Mouse (Mus musculus) left cerebral cortex, adult 18-20 months (tissue): Measurements from ENCODE around the gene Lin7c. TPM values are rescaled to one million over a fixed set of nuclear protein-coding genes. Genes with fewer than 3 reads are reported as not detected.
"Not testable (repeated sequence)": the region's sequence is repeated elsewhere in the genome, so short reads cannot be mapped to it uniquely, and the experiment has no call there.

ENCODE experiments used
- DNase-seq, 2 experiments: peaks; one replicate each; pipeline ENCODE4 v3.0.0; 2021 to 2022; ENCODE audit warnings: low spot score in 2 of 2, mixed read lengths in 1 of 2
- long read RNA-seq, 2 experiments: library from polyadenylated mRNA; stranded (forward); transcript quantifications; one replicate each; pipeline ENCODE4 v2.0.0; 2021
- total RNA-seq, 2 experiments: library from RNA; stranded (reverse); gene quantifications; 2 replicates each; pipeline ENCODE4 v1.2.3; 2021

The Lin7c gene
- total RNA-seq = 10 to 100 TPM; 75.0 to 78.3 TPM
- long read RNA-seq, experiment 1, full-length matches to known transcripts = 63 of 70 reads
- long read RNA-seq, experiment 1, partial matches to known transcripts = 6 of 70 reads
- long read RNA-seq, experiment 1, other reads (novel, unspliced or antisense) = 1 of 70 reads
- long read RNA-seq, experiment 2, full-length matches to known transcripts = 50 of 58 reads
- long read RNA-seq, experiment 2, partial matches to known transcripts = 3 of 58 reads
- long read RNA-seq, experiment 2, other reads (novel, unspliced or antisense) = 5 of 58 reads

GRCm38 (mm10) chr2:109890597-109890996 is at the start of gene Lin7c:
TSS of gene Lin7c (plus strand) at chr2:109890853.
- DNase-seq = peak; percentile 91 to 95

DNA sequence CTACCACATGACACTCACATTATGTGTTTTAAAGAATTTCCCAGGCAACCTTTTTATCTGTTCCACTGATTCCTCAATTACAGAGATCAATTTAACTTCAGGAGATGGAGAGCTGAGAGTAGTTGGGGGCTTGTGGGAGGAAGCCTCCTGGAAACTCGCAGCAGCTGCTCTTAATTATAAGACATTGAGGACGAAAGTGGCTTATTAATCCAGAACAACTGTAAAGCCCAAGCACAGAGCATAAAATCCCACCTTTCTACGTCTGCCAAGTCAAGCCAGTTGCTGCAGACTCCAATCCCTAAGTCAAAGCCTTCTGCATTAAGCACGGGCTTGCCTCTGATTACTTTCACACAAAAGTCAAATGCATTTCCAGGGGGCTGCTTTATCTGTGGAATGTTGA is 44.3 kb upstream of the Lin7c start:
- no peak for DNase-seq

DNA sequence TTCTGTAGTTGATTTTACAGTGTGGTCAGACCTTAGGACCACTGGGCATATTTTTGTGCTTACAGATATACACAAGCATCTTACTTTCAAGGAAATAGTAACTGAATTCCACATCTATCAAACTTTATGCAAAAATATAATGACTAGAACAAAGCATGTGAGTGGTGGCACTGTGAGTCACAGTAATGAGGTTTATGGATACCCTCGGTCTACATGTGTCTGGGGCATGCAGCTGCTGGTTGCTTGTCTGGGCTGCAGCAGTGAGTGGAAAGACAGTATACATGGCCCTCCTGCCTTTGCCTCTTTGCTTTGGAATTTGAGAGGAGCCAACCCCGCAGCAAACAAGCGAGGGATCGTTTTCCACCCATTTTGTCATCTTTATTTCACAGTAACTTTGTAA is 42.3 kb upstream of the Lin7c start:
- no peak for DNase-seq

DNA sequence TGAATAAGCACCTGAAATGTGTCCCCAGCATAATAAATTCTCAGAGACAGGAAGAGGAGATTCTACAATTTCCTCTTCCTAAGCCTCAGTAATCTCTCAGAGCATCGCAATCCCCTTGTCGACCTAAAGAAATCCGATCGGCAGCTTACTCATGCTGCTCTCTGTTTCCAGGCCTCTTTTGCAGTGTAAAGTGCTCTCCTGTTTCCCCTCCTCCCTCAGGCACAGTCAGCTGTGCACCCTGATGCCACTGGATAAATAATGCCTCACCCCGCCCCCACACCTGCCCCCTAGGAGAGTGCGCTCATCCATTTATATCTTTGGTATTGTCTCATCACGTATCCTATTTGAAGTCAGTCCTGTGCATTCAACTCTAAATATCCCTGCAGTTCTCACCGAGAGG is 41.9 kb upstream of the Lin7c start:
- no peak for DNase-seq

DNA sequence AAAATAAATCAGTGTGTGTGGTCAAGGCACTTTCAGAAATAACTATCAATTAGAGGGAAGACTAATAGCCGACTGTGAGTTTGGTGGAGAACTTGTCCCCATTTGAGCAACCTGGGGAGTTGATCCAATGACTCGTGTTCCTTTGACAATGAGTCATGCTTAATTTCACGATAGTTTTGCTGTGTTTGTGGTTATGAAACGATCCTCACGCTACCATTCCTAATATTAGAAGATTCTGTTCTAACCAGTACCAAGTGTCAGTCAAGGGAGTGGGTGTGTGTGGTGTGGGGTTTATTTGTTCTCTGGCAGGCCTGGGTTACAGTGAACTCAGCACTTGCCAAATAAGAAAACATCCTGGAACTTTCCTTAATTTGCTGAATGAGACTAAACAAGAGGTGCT is 35.1 kb upstream of the Lin7c start:
- no peak for DNase-seq

GRCm38 (mm10) chr2:109859671-109860070 is 31.0 kb upstream of the Lin7c start:
- no peak for DNase-seq

- no peak for DNase-seq
These were observed 29.8 kb upstream of the Lin7c start for GRCm38 (mm10) chr2:109860832-109861231.

- DNase-seq = not testable (repeated sequence)
These were observed 11.2 kb upstream of the Lin7c start for GRCm38 (mm10) chr2:109879429-109879828.

DNA sequence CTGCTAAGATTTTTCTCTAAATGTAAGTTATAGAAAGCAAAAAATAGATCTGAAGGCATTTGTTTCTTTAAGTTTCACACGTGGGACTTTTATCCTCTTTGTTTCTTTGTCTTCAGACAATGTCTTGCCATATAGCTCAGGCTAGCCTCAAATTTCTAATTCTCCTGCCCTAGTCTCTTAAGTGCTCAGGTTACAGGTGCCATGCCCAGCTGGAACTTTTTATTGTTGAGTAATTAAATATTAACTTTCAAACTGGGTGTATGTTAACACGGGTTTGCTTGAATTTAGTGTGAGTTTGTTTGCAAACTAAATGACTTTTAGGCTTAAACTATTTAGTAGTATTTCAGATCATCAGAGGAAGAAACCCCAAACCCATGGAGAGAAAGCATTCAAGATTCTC is 9.5 kb upstream of the Lin7c start:
- no peak for DNase-seq

DNA sequence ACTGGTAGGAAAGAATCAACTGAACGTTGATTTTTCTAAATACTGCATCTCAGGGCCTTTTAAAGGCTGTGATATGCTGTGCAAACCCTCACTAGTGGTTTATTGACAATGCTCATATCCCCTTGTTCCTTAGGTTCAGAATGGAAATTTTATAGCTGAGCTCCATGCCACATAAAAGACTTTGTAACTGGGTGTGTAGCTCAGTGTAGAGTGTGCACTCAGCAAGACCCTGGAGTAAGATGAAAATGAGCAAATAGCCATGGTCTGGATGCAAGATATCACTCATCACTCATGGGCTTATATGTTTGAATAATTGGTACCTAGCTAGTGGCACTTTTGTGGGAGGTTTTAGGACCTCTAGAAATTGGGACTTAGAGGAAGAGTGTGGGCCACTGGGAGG is 9.0 kb upstream of the Lin7c start:
- no peak for DNase-seq

DNA sequence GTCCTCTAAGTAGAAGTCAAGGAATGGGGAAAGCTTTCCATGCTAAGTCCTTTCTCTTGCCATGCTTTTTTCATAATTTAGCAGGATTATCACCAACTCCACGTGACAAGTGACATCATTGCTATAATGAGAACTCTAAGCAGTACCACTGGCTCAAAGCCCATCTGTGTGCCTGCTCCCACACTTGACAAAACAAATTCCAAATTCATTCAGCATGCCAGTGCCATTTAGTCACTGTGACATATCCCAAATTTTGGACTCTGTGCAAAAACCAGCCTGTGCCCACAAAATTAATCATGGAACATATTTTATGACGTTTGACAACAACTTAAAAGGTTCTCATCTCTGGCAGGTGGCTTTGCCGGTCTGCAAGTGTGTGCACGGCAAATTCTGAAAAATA is 6.5 kb upstream of the Lin7c start:
- DNase-seq = peak; percentile 20 to 24

DNA sequence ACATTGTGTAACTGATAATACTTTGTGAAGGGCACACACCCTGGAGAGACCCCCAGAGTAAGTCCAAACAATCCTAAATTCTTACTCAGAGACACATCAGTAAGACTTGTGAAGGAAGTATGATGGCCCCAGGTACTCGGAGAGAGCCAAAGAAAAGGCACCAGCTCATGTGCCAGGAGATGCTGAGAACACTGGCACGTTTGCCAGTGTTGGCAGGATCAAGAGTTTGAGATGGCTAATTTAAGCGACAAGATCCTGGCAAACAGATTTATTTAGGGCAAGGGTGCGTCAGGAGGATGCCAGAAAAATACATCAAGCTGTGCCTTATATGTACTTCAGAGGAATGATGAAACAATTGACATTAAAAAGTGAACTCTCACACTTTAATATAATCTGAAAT is 6.1 kb upstream of the Lin7c start:
- no peak for DNase-seq

- no peak for DNase-seq
These were observed 585 bp upstream of the Lin7c start for GRCm38 (mm10) chr2:109890068-109890467.

- no peak for DNase-seq
These were observed 378 bp downstream of the Lin7c start for GRCm38 (mm10) chr2:109891031-109891430.

- no peak for DNase-seq
These were observed 818 bp downstream of the Lin7c start for GRCm38 (mm10) chr2:109891471-109891870.

DNA sequence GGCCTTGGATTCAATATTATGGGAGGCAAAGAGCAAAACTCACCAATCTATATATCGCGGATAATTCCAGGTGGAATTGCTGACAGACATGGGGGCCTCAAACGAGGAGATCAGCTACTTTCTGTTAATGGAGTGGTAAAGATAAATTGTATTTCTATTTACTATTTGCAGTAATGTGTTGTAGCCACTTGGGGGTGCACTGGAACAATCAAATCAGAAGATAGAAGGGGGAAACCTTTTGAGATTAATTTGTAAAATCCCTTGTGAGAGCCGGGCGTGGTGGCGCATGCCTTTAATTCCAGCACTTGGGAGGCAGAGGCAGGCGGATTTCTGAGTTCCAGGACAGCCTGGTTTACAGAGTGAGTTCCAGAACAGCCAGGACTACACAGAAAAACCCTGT is 5.7 kb downstream of the Lin7c start:
- no peak for DNase-seq

DNA sequence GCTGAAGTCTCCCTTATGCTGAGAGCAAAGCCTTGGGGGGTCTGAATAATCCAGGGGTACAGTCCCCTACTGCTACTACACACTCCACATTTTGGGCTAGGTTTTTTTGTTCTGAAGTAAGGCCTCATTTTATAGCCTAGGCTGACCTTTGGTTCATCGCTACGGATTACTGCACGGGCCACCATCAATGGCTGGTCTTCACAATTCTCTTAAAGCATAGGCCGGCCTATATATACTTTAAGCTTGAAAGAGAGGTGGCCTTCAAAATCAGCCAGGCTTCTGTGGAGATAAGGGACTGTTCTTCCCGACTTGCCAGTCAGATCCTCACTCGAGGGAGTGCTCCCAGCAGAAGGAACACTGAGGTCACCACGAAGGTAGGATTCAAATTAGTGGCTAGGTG is 12.2 kb downstream of the Lin7c start:
- no peak for DNase-seq

DNA sequence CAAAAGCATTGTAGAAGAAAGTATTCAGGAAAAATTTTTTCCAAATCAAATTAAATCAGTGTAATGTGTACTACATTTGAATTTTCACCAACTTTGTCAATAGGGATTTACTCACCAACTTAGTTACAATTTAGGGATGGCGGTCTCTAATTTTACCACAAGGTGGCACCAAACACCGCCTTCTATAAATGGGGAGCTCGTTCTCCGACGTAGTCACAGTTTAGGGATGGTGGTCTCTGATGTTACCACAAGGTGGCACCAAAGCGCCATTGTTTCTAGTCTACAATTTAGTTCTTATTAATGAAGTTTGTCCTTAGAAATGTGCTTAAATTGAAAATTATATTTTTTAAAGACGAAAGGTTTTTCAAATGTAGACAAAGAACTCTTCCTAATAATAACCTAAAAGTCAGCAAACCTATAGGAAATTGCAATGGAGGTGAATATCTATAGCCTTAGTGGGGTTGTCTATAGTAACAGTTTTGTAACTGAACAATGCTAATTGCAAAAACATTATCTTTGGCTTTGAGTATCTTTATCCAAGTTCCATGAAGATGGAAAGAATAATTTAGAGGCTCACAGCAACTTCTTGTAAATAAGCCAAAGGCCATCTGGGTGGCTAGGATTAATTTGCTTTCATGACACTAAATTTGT is 13.6 kb downstream of the Lin7c start:
- peak; percentile 83 to 92 for DNase-seq

- DNase-seq = no peak
These were observed 18.5 kb downstream of the Lin7c start for GRCm38 (mm10) chr2:109909122-109909521.

GRCm38 (mm10) chr2:109912216-109912615 is 21.6 kb downstream of the Lin7c start:
- DNase-seq = no peak

GRCm38 (mm10) chr2:109912766-109913165 is 22.1 kb downstream of the Lin7c start:
- peak in 1 of 2 experiments; percentile 44 for DNase-seq

DNA sequence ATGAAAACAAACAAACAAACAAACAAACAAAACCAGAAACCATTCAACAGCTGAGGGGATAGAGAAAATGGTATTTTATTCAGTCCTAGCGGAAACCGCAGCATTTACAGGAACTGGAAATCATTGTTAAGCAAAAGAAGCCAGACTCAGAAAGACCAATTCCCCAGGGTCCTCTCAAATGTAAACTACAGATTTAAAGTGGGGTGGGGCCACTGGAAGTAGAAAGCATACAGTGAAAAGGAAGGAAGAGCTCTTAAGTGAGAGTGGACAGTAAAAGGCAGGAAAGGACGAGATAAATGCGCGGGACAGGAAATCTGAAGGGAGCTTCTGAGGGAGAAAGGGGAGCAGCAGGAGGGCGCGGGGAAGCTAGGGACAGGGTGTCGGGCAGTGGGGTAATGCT is 22.6 kb downstream of the Lin7c start:
- no peak for DNase-seq

DNA sequence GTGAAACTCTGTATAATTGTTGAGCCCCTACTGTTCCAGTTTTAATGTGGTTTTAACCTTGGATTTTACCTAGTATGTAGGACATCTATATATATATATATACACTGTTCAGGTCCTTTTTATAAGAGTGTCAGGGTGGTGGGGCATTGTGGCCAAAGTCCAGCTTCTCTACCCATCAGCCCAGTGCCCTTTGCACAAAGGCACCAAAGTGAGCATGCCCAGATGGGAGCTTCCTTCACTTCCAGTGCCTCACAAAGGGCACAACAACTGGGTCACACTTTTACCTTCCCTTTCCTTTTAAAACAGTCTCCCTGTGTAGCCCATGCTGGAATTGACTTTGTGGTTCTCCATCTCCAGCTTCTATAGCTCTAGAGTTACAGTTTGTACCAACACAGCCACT is 23.9 kb downstream of the Lin7c start:
- DNase-seq = no peak
